Mouse (Mus musculus): ENCODE measurements at regions not wholly inside any gene's neighbourhood (a gene's known extent, or its start where the extent isn't known, plus 50 kb on each side); places are given as distances from the start of the nearest gene placed in this dataset.
"Not testable (repeated sequence)": the region's sequence is repeated elsewhere in the genome, so short reads cannot be mapped to it uniquely, and the experiment has no call there.

DNA sequence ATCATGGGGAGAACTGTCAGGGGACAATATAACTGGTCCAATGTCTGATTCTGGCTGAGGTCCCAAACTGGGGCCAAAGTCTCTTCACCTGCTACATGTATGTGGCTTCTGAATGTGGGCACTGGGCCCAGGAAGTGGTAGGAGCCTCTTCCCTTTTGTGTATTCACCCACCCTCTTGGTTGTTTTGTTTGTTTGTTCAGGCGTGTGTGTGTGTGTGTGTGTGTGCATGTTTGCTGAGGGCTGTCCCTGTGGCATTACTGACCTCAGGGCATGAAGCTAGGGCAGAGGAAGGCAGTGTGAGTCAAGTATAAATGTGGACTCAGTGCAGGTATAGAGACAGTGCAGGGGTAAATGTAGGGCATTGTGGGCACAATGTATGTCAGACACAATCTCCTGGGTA lies 331.3 kb upstream of the Shh start:
- Histone ChIP-seq H3K9ac (replicated peaks) (no peak overlapping the region), H3K27me3 (no peaks in the 10 kb centered on the region), H3K36me3 (no peaks in the 10 kb centered on the region), H3K9me3 (no peaks in the 10 kb centered on the region), H3K4me2 (replicated peaks) (no peak overlapping the region), H3K27ac (replicated peaks) (no peak overlapping the region), H3K4me1 (no peaks in the 10 kb centered on the region), H3K4me3 (no peak overlapping the region)
- no peak for ATAC-seq (ENCODE audit: low FRiP score, low read depth)
- 83% methylated on average over 1 of the region's 1 CpGs for WGBS

DNA sequence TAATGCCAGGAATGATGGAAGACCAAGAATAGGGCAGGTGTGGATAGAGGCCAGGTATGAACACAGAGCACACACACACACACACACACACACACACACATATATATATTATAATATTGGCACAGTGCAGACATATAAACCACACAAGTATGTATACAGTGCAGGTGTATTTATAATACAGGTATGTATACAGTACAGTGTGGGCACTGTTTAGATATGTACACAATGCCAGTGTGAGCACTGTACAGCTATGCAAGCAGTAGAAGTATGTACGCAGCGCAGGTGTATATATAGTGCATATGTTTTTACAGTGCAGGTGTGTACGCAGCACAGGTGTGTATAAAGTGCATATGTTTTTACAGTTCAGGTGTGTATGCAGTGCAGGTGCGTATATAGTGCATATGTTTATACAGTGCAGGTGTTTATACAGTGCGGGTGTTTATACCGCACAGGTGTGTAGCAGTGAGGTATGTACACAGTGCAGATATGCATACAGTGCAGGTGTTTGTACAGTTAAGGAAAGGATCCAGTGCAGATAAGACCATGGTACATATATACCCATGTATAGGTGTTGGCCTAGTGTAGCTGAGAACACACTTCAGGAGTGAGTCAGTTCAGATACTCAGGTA lies 328.2 kb upstream of the Shh start:
- ATAC-seq (ENCODE audit: low FRiP score, low read depth) = no peak
- H3K4me3 ChIP-seq = no peak overlapping the region
- no peak overlapping the region for H3K9ac ChIP-seq (replicated peaks)
- H3K9me3 ChIP-seq = no peaks in the 10 kb centered on the region
- H3K4me1 ChIP-seq = no peaks in the 10 kb centered on the region
- no peaks in the 10 kb centered on the region for H3K27me3 ChIP-seq
- H3K4me2 ChIP-seq (replicated peaks) = no peak overlapping the region
- 95% methylated on average over 6 of the region's 6 CpGs for WGBS
- no peak overlapping the region for H3K27ac ChIP-seq (replicated peaks)
- no peaks in the 10 kb centered on the region for H3K36me3 ChIP-seq

DNA sequence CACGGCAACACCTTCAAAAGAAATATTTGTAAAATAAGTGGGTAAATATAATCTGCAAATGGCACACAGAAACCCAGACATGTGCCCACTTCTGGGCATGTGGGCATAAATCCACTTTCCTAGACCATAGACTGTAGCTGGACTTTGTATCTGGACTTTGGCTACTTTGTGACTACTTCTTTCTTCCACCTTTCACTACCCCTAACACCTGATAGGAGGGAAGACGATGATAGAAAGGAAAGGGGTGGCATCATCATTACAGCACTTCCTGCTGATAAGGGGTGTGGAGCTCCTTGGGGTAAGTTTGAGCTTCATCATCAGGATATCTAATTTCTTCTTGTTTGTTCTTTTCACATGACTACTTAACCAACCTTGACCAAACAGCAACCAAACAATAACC lies 326.7 kb upstream of the Shh start:
- H3K4me2 ChIP-seq (replicated peaks) = no peak overlapping the region
- 88% methylated on average over 2 of the region's 2 CpGs for WGBS
- H3K27me3 ChIP-seq = no peaks in the 10 kb centered on the region
- no peak for ATAC-seq (ENCODE audit: low FRiP score, low read depth)
- no peak overlapping the region for H3K4me3 ChIP-seq
- no peak overlapping the region for H3K9ac ChIP-seq (replicated peaks)
- H3K27ac ChIP-seq (replicated peaks) = no peak overlapping the region
- H3K36me3 ChIP-seq = no peaks in the 10 kb centered on the region
- H3K4me1 ChIP-seq = no peaks in the 10 kb centered on the region
- no peaks in the 10 kb centered on the region for H3K9me3 ChIP-seq

DNA sequence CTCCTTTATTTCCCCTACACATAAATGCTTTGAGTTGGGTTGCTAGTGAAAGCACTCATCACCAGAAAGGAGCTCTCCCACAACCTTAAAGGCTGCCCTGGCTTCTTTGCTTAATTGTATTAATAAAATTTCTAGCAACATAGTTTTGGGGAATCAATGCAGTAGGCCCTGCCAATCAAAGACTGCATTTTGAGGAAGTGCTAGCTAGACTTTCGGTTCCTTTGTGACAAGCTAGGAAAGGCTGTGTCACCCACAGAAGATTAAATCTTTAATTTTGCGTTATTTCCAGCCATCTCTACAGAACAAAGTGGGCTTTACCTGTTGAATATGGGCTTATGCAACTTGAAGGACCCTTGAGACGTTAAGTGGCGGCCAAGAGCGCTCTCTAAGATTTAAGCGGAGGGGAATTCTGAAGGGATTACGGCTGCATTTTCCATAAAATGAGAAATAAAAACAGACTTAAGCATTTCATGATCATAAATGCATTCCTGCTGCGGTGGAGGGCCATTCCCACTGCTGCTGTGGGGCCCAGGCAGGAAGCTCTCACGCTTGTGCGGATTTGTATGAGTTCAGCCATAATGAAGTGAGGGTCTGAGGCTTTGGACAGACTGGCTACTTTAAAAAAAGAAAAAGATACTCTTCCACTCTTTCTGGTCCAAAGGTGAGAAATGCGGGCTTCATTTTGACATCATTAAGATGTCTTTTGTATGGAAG lies 318.4 kb upstream of the Shh start:
- Histone ChIP-seq H3K36me3 (no peaks in the 10 kb centered on the region), H3K9me3 (no peaks in the 10 kb centered on the region), H3K9ac (replicated peaks) (no peak overlapping the region), H3K4me3 (no peak overlapping the region), H3K27ac (replicated peaks) (no peak overlapping the region), H3K4me2 (replicated peaks) (no peak overlapping the region), H3K27me3 (no peaks in the 10 kb centered on the region), H3K4me1 (peaks cover 5% of the 10 kb centered on the region; the same call in 1 of the 2 replicates)
- WGBS = 65% methylated on average over 11 of the region's 11 CpGs
- no peak for ATAC-seq (ENCODE audit: low FRiP score, low read depth)

DNA sequence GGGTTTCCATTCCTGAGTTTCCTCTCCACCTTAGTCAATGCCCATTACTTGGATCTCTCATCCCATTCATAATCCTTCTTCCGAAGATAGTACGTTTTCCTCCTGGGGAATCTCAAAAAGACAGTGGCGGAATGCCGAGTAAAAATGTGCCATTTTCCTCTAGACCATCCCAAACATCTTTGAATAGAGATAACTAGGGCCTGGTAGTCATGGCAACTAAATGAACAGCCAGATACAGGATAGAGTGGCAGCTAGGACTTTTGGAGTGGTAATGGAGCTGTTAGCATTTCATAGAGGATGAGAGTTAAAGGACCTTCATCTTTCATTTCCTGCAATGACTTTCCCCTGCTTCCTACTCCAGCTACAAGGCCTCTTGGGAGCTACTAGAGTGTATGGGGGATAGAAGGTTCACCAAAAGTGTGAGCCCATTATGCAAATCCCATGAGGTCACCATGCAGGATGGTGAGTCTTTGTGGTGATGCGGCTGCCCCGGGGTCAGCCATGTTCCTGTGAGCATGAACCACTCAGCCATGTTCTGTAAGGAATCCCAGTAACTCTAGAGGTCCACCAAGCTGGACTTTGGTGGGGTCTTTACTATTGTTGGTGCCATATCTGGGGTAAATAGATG lies 317.4 kb upstream of the Shh start:
- Histone ChIP-seq H3K4me2 (replicated peaks) (no peak overlapping the region), H3K4me3 (no peak overlapping the region), H3K27me3 (no peaks in the 10 kb centered on the region), H3K36me3 (no peaks in the 10 kb centered on the region), H3K27ac (replicated peaks) (no peak overlapping the region), H3K9ac (replicated peaks) (no peak overlapping the region), H3K9me3 (no peaks in the 10 kb centered on the region), H3K4me1 (peaks cover 5% of the 10 kb centered on the region; the same call in 1 of the 2 replicates)
- no peak for ATAC-seq (ENCODE audit: low FRiP score, low read depth)
- 92% methylated on average over 6 of the region's 6 CpGs for WGBS

DNA sequence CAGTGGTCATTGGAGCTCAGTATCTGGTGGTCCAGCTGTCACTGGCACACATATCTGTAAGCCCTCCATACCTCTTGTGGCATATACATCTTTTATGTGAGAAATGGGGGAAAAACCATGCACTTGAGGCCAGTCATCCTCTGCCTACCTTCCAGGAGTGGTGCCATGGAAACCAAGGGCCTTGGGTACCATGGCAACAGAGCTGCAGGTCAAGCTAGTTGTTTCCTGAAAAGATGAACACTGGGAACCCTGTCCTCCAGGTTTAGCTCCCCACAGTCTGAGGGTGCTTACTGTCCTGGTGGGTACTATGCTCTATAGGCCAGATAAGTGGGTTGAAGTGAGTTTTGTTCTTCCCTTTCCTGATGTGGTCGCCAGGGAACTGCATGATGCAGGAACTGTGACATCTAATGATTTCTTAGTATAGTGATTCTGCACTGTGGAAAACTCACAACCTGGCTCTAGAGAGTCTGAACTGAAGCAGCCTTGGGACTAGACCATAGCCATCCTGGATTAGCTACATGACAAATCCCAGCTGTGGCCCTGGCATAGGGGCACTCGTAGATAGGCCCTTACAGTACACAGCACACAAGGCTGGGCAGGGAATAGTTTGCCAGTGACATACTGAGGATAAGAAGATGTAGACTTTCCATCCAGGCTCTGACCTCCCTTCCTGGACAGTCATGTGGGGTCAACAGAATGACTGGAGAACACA lies 308.7 kb upstream of the Shh start:
- Histone ChIP-seq H3K27ac (replicated peaks) (no peak overlapping the region), H3K9me3 (no peaks in the 10 kb centered on the region), H3K4me1 (peaks cover 5% of the 10 kb centered on the region; the same call in 1 of the 2 replicates), H3K9ac (replicated peaks) (no peak overlapping the region), H3K4me3 (no peak overlapping the region), H3K36me3 (no peaks in the 10 kb centered on the region), H3K4me2 (replicated peaks) (no peak overlapping the region), H3K27me3 (no peaks in the 10 kb centered on the region)
- WGBS = 87% methylated on average over 2 of the region's 2 CpGs
- ATAC-seq (ENCODE audit: low FRiP score, low read depth) = no peak

DNA sequence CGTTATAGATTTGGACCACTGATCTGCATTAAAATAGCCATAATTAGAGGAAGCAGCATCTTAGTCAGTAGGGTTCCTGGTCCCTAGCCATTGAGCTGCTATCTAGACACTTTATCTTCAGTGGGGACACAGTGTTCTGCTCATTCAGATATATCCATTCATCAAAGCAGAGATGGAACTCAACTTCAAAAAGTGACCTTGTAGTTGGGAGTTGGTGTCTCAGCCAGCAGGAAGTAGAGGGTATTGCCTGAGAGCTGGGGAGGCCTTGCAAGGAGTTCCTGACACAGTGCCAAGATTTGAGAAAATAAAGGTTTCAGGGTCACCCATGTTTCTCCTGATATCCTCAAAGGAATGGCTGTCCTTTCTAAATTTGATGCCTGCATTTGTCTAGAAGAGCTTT lies 304.7 kb upstream of the Shh start:
- WGBS = 97% methylated on average over 1 of the region's 1 CpGs
- ATAC-seq (ENCODE audit: low FRiP score, low read depth) = no peak
- no peaks in the 10 kb centered on the region for H3K27me3 ChIP-seq
- H3K27ac ChIP-seq (replicated peaks) = no peak overlapping the region
- no peak overlapping the region for H3K4me3 ChIP-seq
- H3K36me3 ChIP-seq = no peaks in the 10 kb centered on the region
- no peak overlapping the region for H3K4me2 ChIP-seq (replicated peaks)
- H3K9me3 ChIP-seq = no peaks in the 10 kb centered on the region
- no peak overlapping the region for H3K9ac ChIP-seq (replicated peaks)
- H3K4me1 ChIP-seq = peaks cover 5% of the 10 kb centered on the region; the same call in 1 of the 2 replicates

DNA sequence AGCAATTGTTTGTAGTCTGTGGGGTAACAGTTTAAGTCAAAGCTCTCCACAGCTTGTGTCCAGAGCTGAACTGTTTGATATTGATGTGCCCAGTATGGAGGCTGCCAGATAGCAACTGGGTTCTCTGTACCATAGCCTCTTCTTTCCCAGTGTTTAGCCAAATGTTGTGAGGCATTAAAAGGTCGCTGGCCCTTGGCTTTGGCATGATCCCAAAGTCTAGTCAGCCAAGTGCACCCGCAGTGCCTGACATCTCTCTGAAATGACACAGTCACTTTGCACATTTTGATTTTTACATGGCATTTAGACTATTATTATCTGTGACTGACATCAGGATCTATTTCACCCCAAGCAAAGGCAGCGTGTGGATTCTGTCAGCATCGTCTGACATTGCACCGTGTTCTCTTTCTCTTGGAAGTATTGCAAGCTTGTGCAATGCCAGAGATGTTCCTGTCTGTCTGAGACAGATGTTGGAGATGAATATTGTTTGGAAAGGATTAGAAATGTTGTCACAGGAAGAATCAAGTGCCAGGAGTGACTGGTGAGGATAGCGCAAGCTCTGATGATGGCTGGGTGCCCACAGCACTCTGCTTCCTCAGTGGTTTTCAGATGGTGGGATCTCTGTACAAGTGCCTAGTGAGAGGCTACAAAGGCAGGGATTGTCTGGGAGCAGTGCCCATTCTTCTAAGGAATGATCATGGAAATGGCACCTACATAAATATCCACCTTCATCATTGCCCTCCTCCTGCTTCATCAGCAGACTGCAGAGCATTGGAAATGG lies 289.3 kb upstream of the Shh start:
- H3K4me2 ChIP-seq (replicated peaks) = no peak overlapping the region
- ATAC-seq (ENCODE audit: low FRiP score, low read depth) = no peak
- no peak overlapping the region for H3K9ac ChIP-seq (replicated peaks)
- no peaks in the 10 kb centered on the region for H3K4me1 ChIP-seq
- no peaks in the 10 kb centered on the region for H3K36me3 ChIP-seq
- peaks cover 9% of the 10 kb centered on the region; the same call in 1 of the 2 replicates for H3K9me3 ChIP-seq
- no peak overlapping the region for H3K27ac ChIP-seq (replicated peaks)
- no peak overlapping the region for H3K4me3 ChIP-seq
- 88% methylated on average over 6 of the region's 6 CpGs for whole genome bisulfite sequencing
- H3K27me3 ChIP-seq = no peaks in the 10 kb centered on the region

DNA sequence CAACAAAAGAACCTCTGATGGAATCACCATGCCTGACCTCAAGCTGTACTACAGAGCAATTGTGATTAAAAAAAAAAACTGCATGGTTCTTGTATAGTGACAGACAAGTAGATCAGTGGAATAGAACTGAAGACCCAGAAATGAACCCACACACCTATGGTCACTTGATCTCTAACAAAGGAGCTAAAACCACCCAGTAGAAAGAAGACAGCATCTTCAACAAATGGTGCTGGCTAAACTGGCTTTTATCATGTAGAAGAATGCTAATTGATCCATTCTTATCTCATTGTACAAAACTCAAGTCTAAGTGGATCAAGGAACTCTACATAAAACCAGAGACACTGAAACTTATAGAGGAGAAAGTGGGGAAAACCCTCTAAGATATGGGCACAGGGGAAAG lies 284.8 kb upstream of the Shh start:
- H3K36me3 ChIP-seq; H3K27me3 ChIP-seq; H3K4me2 ChIP-seq (replicated peaks); H3K9me3 ChIP-seq; H3K9ac ChIP-seq (replicated peaks); H3K27ac ChIP-seq (replicated peaks); H3K4me3 ChIP-seq; ATAC-seq (ENCODE audit: low FRiP score, low read depth); H3K4me1 ChIP-seq: not testable (repeated sequence)

DNA sequence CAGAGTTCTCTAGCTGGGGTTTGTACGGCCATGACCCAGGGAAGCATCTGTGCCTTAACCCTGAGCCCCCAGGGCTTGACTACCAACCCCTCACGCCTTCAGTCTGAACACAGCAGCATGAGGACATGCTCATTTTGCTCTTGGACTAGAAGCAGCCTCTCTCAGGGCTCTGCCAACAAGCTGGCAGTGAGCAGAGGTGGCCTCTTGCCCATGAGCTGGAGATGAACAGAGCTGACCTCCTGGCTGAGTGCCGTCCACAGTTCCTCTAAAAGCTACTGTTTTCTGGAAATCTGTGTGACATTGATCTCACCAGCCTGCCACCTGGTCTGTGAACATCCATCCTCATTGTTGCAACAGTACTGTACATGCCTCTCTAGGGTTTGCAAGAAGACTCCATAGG lies 267.7 kb upstream of the Shh start:
- Histone ChIP-seq H3K27me3 (no peaks in the 10 kb centered on the region), H3K4me2 (replicated peaks) (no peak overlapping the region), H3K4me1 (no peaks in the 10 kb centered on the region), H3K36me3 (no peaks in the 10 kb centered on the region), H3K27ac (replicated peaks) (no peak overlapping the region), H3K9ac (replicated peaks) (no peak overlapping the region), H3K4me3 (no peak overlapping the region), H3K9me3 (no peaks in the 10 kb centered on the region)
- no peak for ATAC-seq (ENCODE audit: low FRiP score, low read depth)
- WGBS = 88% methylated on average over 3 of the region's 3 CpGs

DNA sequence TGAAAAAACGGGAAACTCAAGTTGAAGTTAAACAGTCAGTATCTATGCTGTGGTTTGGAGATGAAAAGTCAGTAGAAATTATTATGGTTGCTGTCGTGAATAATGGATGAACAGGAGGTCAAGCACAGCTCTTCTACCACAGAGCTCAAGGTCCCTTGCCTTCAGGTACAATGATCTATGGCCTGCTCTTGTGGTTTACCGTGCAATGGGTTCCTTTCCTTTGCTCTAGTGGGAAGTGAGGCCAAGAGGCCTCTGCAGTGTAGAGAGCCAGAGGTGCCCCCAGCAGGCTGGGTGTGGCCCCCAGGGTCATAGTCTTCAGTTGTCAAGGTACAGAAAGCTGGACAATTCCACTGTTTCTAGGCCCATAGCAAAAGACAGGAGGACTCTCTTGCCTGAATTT lies 255.0 kb upstream of the Shh start:
- no peaks in the 10 kb centered on the region for H3K9me3 ChIP-seq

More for the DNA sequence above, 255.0 kb upstream of the Shh start:
- H3K4me2 ChIP-seq (replicated peaks) = no peak overlapping the region
- no peaks in the 10 kb centered on the region for H3K4me1 ChIP-seq
- H3K9ac ChIP-seq (replicated peaks) = no peak overlapping the region
- ATAC-seq (ENCODE audit: low FRiP score, low read depth) = no peak
- no peaks in the 10 kb centered on the region for H3K27me3 ChIP-seq
- 83% methylated on average over 3 of the region's 3 CpGs for WGBS
- H3K36me3 ChIP-seq = no peaks in the 10 kb centered on the region
- H3K27ac ChIP-seq (replicated peaks) = no peak overlapping the region
- H3K4me3 ChIP-seq = no peak overlapping the region

Measured in midbrain, embryonic 12.5 days (tissue).